In the genomic region with DNA sequence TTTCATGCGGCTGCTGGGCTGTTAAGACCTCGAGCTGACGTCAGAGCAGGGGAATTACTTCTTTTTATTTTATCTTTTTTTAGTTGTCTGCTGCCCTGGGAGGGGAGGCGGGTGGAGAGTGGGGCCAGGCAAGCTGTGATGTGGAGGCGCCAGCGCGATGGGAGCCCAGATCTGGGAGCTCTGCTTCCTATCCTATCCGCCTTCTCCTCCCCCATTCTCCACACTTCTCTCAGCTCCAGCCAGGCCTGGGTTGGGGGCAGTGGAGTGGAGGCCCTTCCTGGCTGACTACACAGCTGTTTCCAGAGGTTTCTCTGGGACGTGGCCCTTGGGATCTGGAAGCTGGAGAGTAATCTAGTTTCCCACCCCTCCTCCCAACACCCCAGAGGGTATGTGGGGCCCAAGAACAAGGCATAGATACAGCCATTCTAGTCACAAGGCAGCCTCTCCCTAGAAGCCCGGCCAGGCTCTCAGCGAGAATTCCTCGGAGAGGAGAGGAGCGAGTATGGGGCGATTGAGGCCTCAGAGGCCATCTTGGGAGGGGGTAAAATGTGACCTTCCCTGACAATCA, we compare ENCODE assay signal across 8 mouse cellular contexts. TPM values are rescaled to one million over a fixed set of nuclear protein-coding genes. Genes with fewer than 3 reads are reported as not detected.
A peak's percentile ranks its signal among the peaks of the same experiment; 100 is the strongest.
DNase-seq lines count a peak whose midpoint lies in the region; ATAC-seq and TF ChIP-seq lines count a peak whose summit lies in the region.

No protein-coding gene starts in this region.

- TF ChIP-seq EP300 in ES-Bruce4 (IDR thresholded peaks at IDR 0.05; ENCODE audit: insufficient read depth, low read depth, low read length) = no peak

- 4% methylated on average over 14 of the region's 14 CpGs for WGBS in forebrain, embryonic 14.5 days
- WGBS in lung, adult 2 months = 3% methylated on average over 14 of the region's 14 CpGs

- H3K4me3 ChIP-seq in ES-Bruce4 (ENCODE audit: low read depth, low read length) = peak overlapping the region; percentile 64
- peak overlapping the region; percentile 99 for H3K4me3 ChIP-seq in forebrain, embryonic 14.5 days (ENCODE audit: low read depth, low read length)
- H3K4me3 ChIP-seq in lung, adult 2 months (replicated peaks; ENCODE audit: extremely low read depth, low read depth, low read length) = peak overlapping the region; percentile 63

- H3K27me3 ChIP-seq in ES-Bruce4 (ENCODE audit: control insufficient read depth, insufficient read depth, low read length, poor library complexity, severe bottlenecking) = peaks cover 10% of the 10 kb centered on the region
- H3K27me3 ChIP-seq in forebrain, embryonic 14.5 days (replicated peaks; ENCODE audit: control insufficient read depth, insufficient read depth, low read length) = no peaks in the 10 kb centered on the region

- peak overlapping the region; percentile 99 for H3K9ac ChIP-seq in ES-Bruce4 (ENCODE audit: low read depth, poor library complexity, severe bottlenecking)
- H3K9ac ChIP-seq in forebrain, embryonic 14.5 days (ENCODE audit: low read length) = peak overlapping the region; percentile 99

- peak overlapping the region; percentile 82 for H3K4me2 ChIP-seq in forebrain, embryonic 14.5 days (ENCODE audit: low read length)

- no peak for TF ChIP-seq POLR2A in ES-Bruce4 (IDR thresholded peaks at IDR 0.05; ENCODE audit: insufficient read depth, low read length)
- TF ChIP-seq POLR2A in lung, adult 2 months (IDR thresholded peaks at IDR 0.05; ENCODE audit: borderline replicate concordance, extremely low read depth, low read depth, low read length) = no peak

- H3K36me3 ChIP-seq in ES-Bruce4 (ENCODE audit: control insufficient read depth, insufficient read depth, low read length, poor library complexity, severe bottlenecking) = no peaks in the 10 kb centered on the region
- no peaks in the 10 kb centered on the region for H3K36me3 ChIP-seq in forebrain, embryonic 14.5 days (ENCODE audit: control insufficient read depth, insufficient read depth, low read length)

- H3K9me3 ChIP-seq in ES-Bruce4 (replicated peaks; ENCODE audit: control insufficient read depth, insufficient read depth, low read length, poor library complexity, severe bottlenecking) = no peaks in the 10 kb centered on the region
- no peaks in the 10 kb centered on the region for H3K9me3 ChIP-seq in forebrain, embryonic 14.5 days (replicated peaks; ENCODE audit: control insufficient read depth, low read length)

- peak; percentile 74 for DNase-seq in adrenal gland, adult 2 months
- no peak for DNase-seq in forebrain, embryonic 14.5 days (ENCODE audit: low spot score)
- peak; percentile 46 to 62 for DNase-seq in heart, postnatal 14 days
- peak; percentile 60 to 74 for DNase-seq in kidney, postnatal 4 days
- peak; percentile 53 for DNase-seq in lung, adult 2 months
- peak; percentile 39 for DNase-seq in ovary, postnatal 10 days (ENCODE audit: low spot score)
- DNase-seq in MN1 (ENCODE audit: low spot score) = no peak

- no peak for TF ChIP-seq CTCF in ES-Bruce4 (IDR thresholded peaks at IDR 0.05; ENCODE audit: low read depth, low read length)
- no peak for TF ChIP-seq CTCF in lung, adult 2 months (IDR thresholded peaks at IDR 0.05; ENCODE audit: insufficient read depth, low read length)

- peaks cover 5% of the 10 kb centered on the region for H3K4me1 ChIP-seq in ES-Bruce4 (ENCODE audit: control insufficient read depth, insufficient read depth, low read length)
- peaks cover 34% of the 10 kb centered on the region for H3K4me1 ChIP-seq in forebrain, embryonic 14.5 days (ENCODE audit: control insufficient read depth, insufficient read depth, low read length)
- H3K4me1 ChIP-seq in lung, adult 2 months (ENCODE audit: control insufficient read depth, insufficient read depth, low read length) = peaks cover 28% of the 10 kb centered on the region

- intact Hi-C loops in heart, postnatal 14 days (cut with DNase I) = no loop called here

- H3K27ac ChIP-seq in ES-Bruce4 (ENCODE audit: insufficient read depth, low read length) = no peak overlapping the region
- H3K27ac ChIP-seq in forebrain, embryonic 14.5 days (ENCODE audit: low read depth, low read length) = peak overlapping the region; percentile 96

- ATAC-seq in forebrain, embryonic 14.5 days = peak; percentile 40

RNA-seq across cellular contexts. Expression of a gene that starts 1.8 kb away (rescaled TPM):
- polyA plus RNA-seq in ES-Bruce4 (2011; ENCODE audit: insufficient read depth, insufficient read length, low read depth, missing spikeins) = 21.9 and 27.4 TPM in 2 replicates
- total RNA-seq in adrenal gland, adult 2 months (2021) = 10 to 100 TPM; 41.4 to 46.7 TPM
- 72.1 and 82.5 TPM in 2 replicates for polyA plus RNA-seq in adrenal gland, adult 2 months (2012; rRNA removed)
- polyA plus RNA-seq in forebrain, embryonic 14.5 days (2014; fragmentation: Nextera tagmentation; extraction: Ambion mirVana) = 26.4 and 28.5 TPM in 2 replicates
- total RNA-seq in heart, postnatal 14 days (2021) = 10 to 100 TPM; 32.6 to 33.1 TPM
- 46.4 and 47.3 TPM in 2 replicates for polyA plus RNA-seq in lung, adult 2 months (2012; rRNA removed)

Comparison
In these comparisons a context has a peak if more than half of its experiments do, and no peak if none do; other contexts are left out.
1. DNase-seq: peak in adrenal gland, adult 2 months (single experiment), heart, postnatal 14 days (2 of 2), kidney, postnatal 4 days (2 of 2), lung, adult 2 months (single experiment) and ovary, postnatal 10 days (single experiment); none in forebrain, embryonic 14.5 days (single experiment) and MN1 (single experiment).
2. Peak in every context shown above with its lines, with median percentiles within 50 percentile points of each other: H3K4me3 ChIP-seq.